25 mouse cellular contexts compared by ENCODE assay signal in genomic region chr5:140731040-140731797, GRCm38 (mm10). TPM values are rescaled to one million over a fixed set of nuclear protein-coding genes. Genes with fewer than 3 reads are reported as not detected.
DNase-seq lines count a peak whose midpoint lies in the region; ATAC-seq and TF ChIP-seq lines count a peak whose summit lies in the region.
"Had no signal": no experiment of that assay in that cellular context is flagged by ENCODE, and none has a peak within 500 bp of the region (broad histone marks: within the 10 kb centered on the region; RNA-seq: fewer than 3 reads in every experiment).

No protein-coding gene starts in this region.

- peak; percentile 25 for DNase-seq in liver, adult 2 months (ENCODE audit: extremely low read depth, low read depth, low spot score)
- no peak for DNase-seq in liver, embryonic 11.5 days (ENCODE audit: low spot score)
- DNase-seq in 416B (ENCODE audit: low read depth) (peak; percentile 88), MEL-GATA-1-ER (ENCODE audit: extremely low read depth, low read depth) (peak; percentile 88)
- DNase-seq in frontal cortex, postnatal 25 days (ENCODE audit: low spot score in 2 of 2) = no peak
- DNase-seq: adrenal gland, postnatal 10 days; cerebellum, adult 18-20 months; cerebellum, postnatal 25 days; forebrain, postnatal 0 days; gastrocnemius, adult 2 months; heart, postnatal 4 days; kidney, postnatal 10 days; layer of hippocampus, postnatal 36 days; right cerebral cortex, adult 18-20 months had no signal

- H3K27ac ChIP-seq in liver, adult 2 months (replicated peaks; ENCODE audit: insufficient read depth, low read depth, low read length) = no peak overlapping the region
- no peak overlapping the region for H3K27ac ChIP-seq in liver, embryonic 11.5 days (ENCODE audit: low read depth, low read length)
- H3K27ac ChIP-seq in hindbrain, embryonic 16.5 days (ENCODE audit: low read depth, low read length) = no peak overlapping the region
- H3K27ac ChIP-seq in kidney, embryonic 15.5 days = no peak overlapping the region
- H3K27ac ChIP-seq: embryonic facial prominence, embryonic 15.5 days; gastrocnemius, adult 2 months; heart, embryonic 13.5 days; hindbrain, postnatal 0 days; limb, embryonic 15.5 days; lung, embryonic 15.5 days had no signal

- H3K36me3 ChIP-seq in liver, adult 2 months (ENCODE audit: control insufficient read depth, insufficient read depth, low read length) = no peaks in the 10 kb centered on the region
- H3K36me3 ChIP-seq in liver, embryonic 11.5 days (ENCODE audit: control insufficient read depth, insufficient read depth, low read length) = no peaks in the 10 kb centered on the region
- H3K36me3 ChIP-seq in hindbrain, embryonic 16.5 days (ENCODE audit: control insufficient read depth, insufficient read depth, low read length) = no peaks in the 10 kb centered on the region
- no peaks in the 10 kb centered on the region for H3K36me3 ChIP-seq in kidney, embryonic 15.5 days
- H3K36me3 ChIP-seq: embryonic facial prominence, embryonic 15.5 days; heart, embryonic 13.5 days; limb, embryonic 15.5 days; lung, embryonic 15.5 days had no signal

- WGBS in liver, adult 2 months = 81% methylated on average over 11 of the region's 11 CpGs
- WGBS in liver, embryonic 11.5 days = 59% methylated on average over 11 of the region's 11 CpGs
- 89% methylated on average over 11 of the region's 11 CpGs for WGBS in hindbrain, embryonic 16.5 days
- 84% methylated on average over 11 of the region's 11 CpGs for WGBS in kidney, embryonic 15.5 days

- no peak overlapping the region for H3K9ac ChIP-seq in liver, adult 2 months (ENCODE audit: low read depth, low read length)
- no peak overlapping the region for H3K9ac ChIP-seq in liver, embryonic 11.5 days (ENCODE audit: low read depth, low read length)
- H3K9ac ChIP-seq in hindbrain, embryonic 16.5 days (ENCODE audit: low read depth, low read length) = no peak overlapping the region
- no peak overlapping the region for H3K9ac ChIP-seq in kidney, embryonic 15.5 days
- H3K9ac ChIP-seq: embryonic facial prominence, embryonic 15.5 days; forebrain, postnatal 0 days; heart, embryonic 13.5 days; limb, embryonic 15.5 days; lung, embryonic 15.5 days had no signal

- H3K4me2 ChIP-seq in liver, embryonic 11.5 days = no peak overlapping the region
- H3K4me2 ChIP-seq in hindbrain, embryonic 16.5 days (ENCODE audit: low read length) = no peak overlapping the region
- H3K4me2 ChIP-seq in kidney, embryonic 15.5 days = no peak overlapping the region
- H3K4me2 ChIP-seq: embryonic facial prominence, embryonic 15.5 days; heart, embryonic 13.5 days; limb, embryonic 15.5 days; lung, embryonic 15.5 days had no signal

- no peak overlapping the region for H3K4me3 ChIP-seq in liver, adult 2 months (ENCODE audit: insufficient read depth, low read depth, low read length)
- H3K4me3 ChIP-seq in liver, embryonic 11.5 days (ENCODE audit: low read depth, low read length) = no peak overlapping the region
- no peak overlapping the region for H3K4me3 ChIP-seq in hindbrain, embryonic 16.5 days (ENCODE audit: low read length)
- H3K4me3 ChIP-seq in kidney, embryonic 15.5 days (replicated peaks) = no peak overlapping the region
- H3K4me3 ChIP-seq: embryonic facial prominence, embryonic 15.5 days; gastrocnemius, adult 2 months; heart, embryonic 13.5 days; limb, embryonic 15.5 days; lung, embryonic 15.5 days had no signal

- no peaks in the 10 kb centered on the region for H3K4me1 ChIP-seq in liver, adult 2 months (ENCODE audit: control insufficient read depth, insufficient read depth, low read length)
- peaks cover 17% of the 10 kb centered on the region for H3K4me1 ChIP-seq in liver, embryonic 11.5 days (replicated peaks; ENCODE audit: control insufficient read depth, insufficient read depth, low read length)
- H3K4me1 ChIP-seq in hindbrain, embryonic 16.5 days (ENCODE audit: control insufficient read depth, insufficient read depth, low read depth, low read length) = peaks cover 8% of the 10 kb centered on the region
- H3K4me1 ChIP-seq in kidney, embryonic 15.5 days = peaks cover 11% of the 10 kb centered on the region

- TF ChIP-seq POLR2A in liver, adult 2 months (IDR thresholded peaks at IDR 0.05; ENCODE audit: extremely low read depth, insufficient read depth, low read length) = no peak

- ATAC-seq in liver, embryonic 11.5 days (replicated peaks; ENCODE audit: low FRiP score) = no peak
- peak; percentile 65 for ATAC-seq in megakaryocyte progenitor cell, adult 5-6 weeks (replicated peaks; ENCODE audit: poor library complexity)
- ATAC-seq in hindbrain, embryonic 16.5 days = no peak
- no peak for ATAC-seq in kidney, embryonic 15.5 days (replicated peaks; ENCODE audit: low FRiP score)
- ATAC-seq: forebrain, postnatal 0 days; hindbrain, postnatal 0 days; intestine, postnatal 0 days; midbrain, embryonic 16.5 days; Patski had no signal

- H3K79me2 ChIP-seq in liver, adult 2 months (ENCODE audit: control insufficient read depth, insufficient read depth, low read length) = no peaks in the 10 kb centered on the region

- no peak for TF ChIP-seq CTCF in liver, adult 2 months (IDR thresholded peaks at IDR 0.05; ENCODE audit: low read depth, low read length)

- no peaks in the 10 kb centered on the region for H3K9me3 ChIP-seq in liver, embryonic 11.5 days (ENCODE audit: control insufficient read depth, low read length)
- no peaks in the 10 kb centered on the region for H3K9me3 ChIP-seq in hindbrain, embryonic 16.5 days (ENCODE audit: control insufficient read depth, low read length)
- H3K9me3 ChIP-seq in kidney, embryonic 15.5 days (replicated peaks) = no peaks in the 10 kb centered on the region
- H3K9me3 ChIP-seq: embryonic facial prominence, embryonic 15.5 days; heart, embryonic 13.5 days; limb, embryonic 15.5 days; lung, embryonic 15.5 days had no signal

- peaks cover 7% of the 10 kb centered on the region; the same call in 1 of the 2 replicates for H3K27me3 ChIP-seq in liver, adult 2 months (ENCODE audit: control insufficient read depth, insufficient read depth, low read length)
- H3K27me3 ChIP-seq in liver, embryonic 11.5 days (replicated peaks; ENCODE audit: control insufficient read depth, insufficient read depth, low read length) = peaks cover 23% of the 10 kb centered on the region
- H3K27me3 ChIP-seq in hindbrain, embryonic 16.5 days (replicated peaks; ENCODE audit: control insufficient read depth, insufficient read depth, low read length) = peaks cover 9% of the 10 kb centered on the region; the same call in 1 of the 2 replicates
- H3K27me3 ChIP-seq in kidney, embryonic 15.5 days = peaks cover 17% of the 10 kb centered on the region

RNA-seq across cellular contexts. Expression of gene Amz1, which starts 7.3 kb away (rescaled TPM):
- total RNA-seq in liver, adult 2 months (2014; rRNA removed) = 0.46 and 0.54 TPM in 2 replicates
- polyA plus RNA-seq in liver, adult 2 months (2012; rRNA removed) = 0.15 and 0.93 TPM in 2 replicates
- 1.2 and 2.0 TPM in 2 replicates for polyA plus RNA-seq in liver, embryonic 11.5 days (2014; fragmentation: Nextera tagmentation; extraction: Ambion mirVana)
- total RNA-seq in megakaryocyte progenitor cell, adult 5-6 weeks (2015) = 0.20 and 0.30 TPM in 2 replicates
- total RNA-seq in megakaryocyte progenitor cell, adult 5-6 weeks (2017) = 0.41 and 1.9 TPM in 2 replicates
- 6.3 and 6.6 TPM in 2 replicates for polyA plus RNA-seq in hindbrain, embryonic 16.5 days (2015; fragmentation: Nextera tagmentation; extraction: Ambion mirVana)
- polyA plus RNA-seq in kidney, embryonic 15.5 days (2015; fragmentation: Nextera tagmentation; extraction: Ambion mirVana) = 2.1 TPM in 2 replicates

RNA-seq across cellular contexts. Expression of gene Brat1, which starts 26.4 kb away (rescaled TPM):
- 5.5 and 6.1 TPM in 2 replicates for total RNA-seq in liver, adult 2 months (2014; rRNA removed)
- 13.3 and 14.4 TPM in 2 replicates for polyA plus RNA-seq in liver, adult 2 months (2012; rRNA removed)
- polyA plus RNA-seq in liver, embryonic 11.5 days (2014; fragmentation: Nextera tagmentation; extraction: Ambion mirVana) = 16.9 and 18.7 TPM in 2 replicates
- total RNA-seq in megakaryocyte progenitor cell, adult 5-6 weeks (2015) = 6.2 and 6.4 TPM in 2 replicates
- total RNA-seq in megakaryocyte progenitor cell, adult 5-6 weeks (2017) = 11.1 and 12.2 TPM in 2 replicates
- polyA plus RNA-seq in hindbrain, embryonic 16.5 days (2015; fragmentation: Nextera tagmentation; extraction: Ambion mirVana) = 24.3 and 27.4 TPM in 2 replicates
- polyA plus RNA-seq in kidney, embryonic 15.5 days (2015; fragmentation: Nextera tagmentation; extraction: Ambion mirVana) = 21.5 and 25.0 TPM in 2 replicates

RNA-seq across cellular contexts. Expression of gene Iqce, which starts 29.0 kb away (rescaled TPM):
- total RNA-seq in liver, adult 2 months (2014; rRNA removed) = 2.3 and 2.4 TPM in 2 replicates
- polyA plus RNA-seq in liver, adult 2 months (2012; rRNA removed) = 3.8 and 5.5 TPM in 2 replicates
- polyA plus RNA-seq in liver, embryonic 11.5 days (2014; fragmentation: Nextera tagmentation; extraction: Ambion mirVana) = 13.2 and 14.4 TPM in 2 replicates
- 9.8 and 12.7 TPM in 2 replicates for total RNA-seq in megakaryocyte progenitor cell, adult 5-6 weeks (2015)
- 9.2 and 9.8 TPM in 2 replicates for total RNA-seq in megakaryocyte progenitor cell, adult 5-6 weeks (2017)
- 27.9 and 28.6 TPM in 2 replicates for polyA plus RNA-seq in hindbrain, embryonic 16.5 days (2015; fragmentation: Nextera tagmentation; extraction: Ambion mirVana)
- 25.7 and 29.3 TPM in 2 replicates for polyA plus RNA-seq in kidney, embryonic 15.5 days (2015; fragmentation: Nextera tagmentation; extraction: Ambion mirVana)

Comparison
In these comparisons a context has a peak if more than half of its experiments do, and no peak if none do; other contexts are left out.
1. DNase-seq: peak in liver, adult 2 months (single experiment), 416B (single experiment) and MEL-GATA-1-ER (single experiment); none in liver, embryonic 11.5 days (single experiment) and frontal cortex, postnatal 25 days (0 of 2).